Mouse (Mus musculus) embryonic facial prominence, embryonic 11.5 days (tissue): ENCODE results near the gene Capn10. TPM values are rescaled to one million over a fixed set of nuclear protein-coding genes. Genes with fewer than 3 reads are reported as not detected.

Experiments used
- ATAC-seq: fragments of 200-750 bp; cut with Nextera tagmentation; replicated peaks from 2 replicates; pipeline ENCODE4 v1.8.0; 2017; ENCODE audit warnings: low read depth; ENCODE audit not compliant: insufficient number of reproducible peaks, low FRiP score, low TSS enrichment
- DNase-seq: peaks from one replicate; pipeline ENCODE4 v3.0.0-alpha.2; 2015; ENCODE audit warnings: low spot score
- H3K27ac ChIP-seq: fragments of 300-500 bp; sonication (generic); replicated peaks from 2 replicates; pipeline ENCODE4 v1.5.1; 2014; ENCODE audit warnings: mild to moderate bottlenecking, low read depth, low read length, control low read depth
- H3K27me3 ChIP-seq: fragments of 300-500 bp; sonication (generic); 2 replicates; pipeline ENCODE4 v1.6.1; 2014; ENCODE audit warnings: mild to moderate bottlenecking, low read length, moderate library complexity, mixed read lengths; ENCODE audit not compliant: control insufficient read depth, insufficient read depth
- H3K36me3 ChIP-seq: fragments of 300-500 bp; sonication (generic); replicated peaks from 2 replicates; pipeline ENCODE4 v1.6.1; 2014; ENCODE audit warnings: low read depth, mild to moderate bottlenecking, low read length, moderate library complexity, mixed read lengths; ENCODE audit not compliant: control insufficient read depth, insufficient read depth
- H3K4me1 ChIP-seq: fragments of 300-500 bp; sonication (generic); 2 replicates; pipeline ENCODE4 v1.6.1; 2014; ENCODE audit warnings: low read length, mixed read lengths; ENCODE audit not compliant: control insufficient read depth, insufficient read depth
- H3K4me2 ChIP-seq: fragments of 300-500 bp; sonication (generic); 2 replicates; pipeline ENCODE4 v1.6.1; 2014; ENCODE audit warnings: low read depth, mild to moderate bottlenecking, control low read depth, low read length, moderate library complexity
- H3K4me3 ChIP-seq: fragments of 300-500 bp; sonication (generic); 2 replicates; pipeline ENCODE4 v1.5.1; 2014; ENCODE audit warnings: low read depth, low read length, control low read depth
- H3K9ac ChIP-seq: fragments of 300-500 bp; sonication (generic); replicated peaks from 2 replicates; pipeline ENCODE4 v1.6.1; 2014; ENCODE audit warnings: mild to moderate bottlenecking, control low read depth, low read length
- H3K9me3 ChIP-seq: fragments of 300-500 bp; sonication (generic); replicated peaks from 2 replicates; pipeline ENCODE4 v1.6.1; 2016; ENCODE audit warnings: mild to moderate bottlenecking, low read length, inconsistent platforms, mixed read lengths; ENCODE audit not compliant: control insufficient read depth
- WGBS: fragments of 180-500 bp; shearing (Covaris S2); extraction: QIAGEN DNeasy Blood & Tissue Kit; methylation state at CpG from one replicate; pipeline ENCODE4 v1.1.7; 2014; 5-methylcytosine and 5-hydroxymethylcytosine counted together
- polyA plus RNA-seq: library from polyadenylated mRNA; unstranded; fragments of >200 nt; fragmentation: Nextera tagmentation; extraction: Ambion mirVana; gene quantifications from 2 replicates; pipeline ENCODE4 v1.2.1, GENCODE M21; 2014

The Capn10 gene
- polyA plus RNA-seq, 1 experiment from 2014 or later, result 25.4 TPM

GRCm38 (mm10) chr1:92911721-92912138, 22.4 kb upstream of the Capn10 start:
- Histone ChIP-seq H3K36me3 (peaks cover 4% of the 10 kb centered on the region), H3K4me2 (peak overlapping the region; percentile 95), H3K27me3 (peaks cover 3% of the 10 kb centered on the region; the same call in 1 of the 2 replicates), H3K9ac (peak overlapping the region; percentile 89), H3K27ac (no peak overlapping the region), H3K9me3 (no peaks in the 10 kb centered on the region), H3K4me1 (peaks cover 8% of the 10 kb centered on the region), H3K4me3 (peak overlapping the region; percentile 80)
- ATAC-seq (no peak), DNase-seq (no peak)
- 52% methylated on average over 8 of the region's 8 CpGs for WGBS

GRCm38 (mm10) chr1:92912286-92912685, 21.9 kb upstream of the Capn10 start:
- Histone ChIP-seq H3K9me3 (no peaks in the 10 kb centered on the region), H3K27ac (no peak overlapping the region), H3K4me3 (no peak overlapping the region), H3K4me2 (peak overlapping the region; percentile 95), H3K4me1 (peaks cover 8% of the 10 kb centered on the region), H3K27me3 (peaks cover 3% of the 10 kb centered on the region; the same call in 1 of the 2 replicates), H3K9ac (no peak overlapping the region), H3K36me3 (peaks cover 4% of the 10 kb centered on the region)
- DNase-seq, result no peak
- WGBS, result 53% methylated on average over 1 of the region's 1 CpGs
- no peak for ATAC-seq

- no peak overlapping the region for H3K4me2 ChIP-seq
- peaks cover 3% of the 10 kb centered on the region; the same call in 1 of the 2 replicates for H3K27me3 ChIP-seq
- H3K4me1 ChIP-seq, result peaks cover 8% of the 10 kb centered on the region
- no peak overlapping the region for H3K4me3 ChIP-seq
- H3K36me3 ChIP-seq, result peaks cover 6% of the 10 kb centered on the region
- H3K9ac ChIP-seq, result no peak overlapping the region
- H3K27ac ChIP-seq, result no peak overlapping the region
- WGBS, result 64% methylated on average over 4 of the region's 4 CpGs
- no peaks in the 10 kb centered on the region for H3K9me3 ChIP-seq
- no peak for DNase-seq
- ATAC-seq, result no peak
Measured at GRCm38 (mm10) chr1:92914239-92914638, 19.9 kb upstream of the Capn10 start.

- no peak overlapping the region for H3K4me2 ChIP-seq
- H3K36me3 ChIP-seq, result peaks cover 9% of the 10 kb centered on the region
- H3K4me3 ChIP-seq, result no peak overlapping the region
- 95% methylated on average over 11 of the region's 11 CpGs for WGBS
- no peak for DNase-seq
- H3K4me1 ChIP-seq, result peaks cover 5% of the 10 kb centered on the region
- H3K27ac ChIP-seq, result no peak overlapping the region
- H3K9me3 ChIP-seq, result no peaks in the 10 kb centered on the region
- H3K27me3 ChIP-seq, result no peaks in the 10 kb centered on the region
- H3K9ac ChIP-seq, result no peak overlapping the region
- no peak for ATAC-seq
Measured at GRCm38 (mm10) chr1:92914993-92915392, 19.2 kb upstream of the Capn10 start.

GRCm38 (mm10) chr1:92916725-92917124, 17.5 kb upstream of the Capn10 start:
- 93% methylated on average over 9 of the region's 9 CpGs for WGBS
- ATAC-seq, result no peak
- no peak overlapping the region for H3K9ac ChIP-seq
- H3K36me3 ChIP-seq, result peaks cover 9% of the 10 kb centered on the region
- H3K27ac ChIP-seq, result no peak overlapping the region
- no peak overlapping the region for H3K4me3 ChIP-seq
- DNase-seq, result no peak
- H3K9me3 ChIP-seq, result no peaks in the 10 kb centered on the region
- H3K27me3 ChIP-seq, result no peaks in the 10 kb centered on the region
- H3K4me2 ChIP-seq, result no peak overlapping the region
- peaks cover 1% of the 10 kb centered on the region; the same call in 1 of the 2 replicates for H3K4me1 ChIP-seq

GRCm38 (mm10) chr1:92919151-92919550, 15.0 kb upstream of the Capn10 start:
- Histone ChIP-seq H3K27ac (no peak overlapping the region), H3K4me3 (no peak overlapping the region), H3K4me1 (no peaks in the 10 kb centered on the region), H3K9me3 (no peaks in the 10 kb centered on the region), H3K27me3 (no peaks in the 10 kb centered on the region), H3K9ac (no peak overlapping the region), H3K36me3 (peaks cover 9% of the 10 kb centered on the region), H3K4me2 (no peak overlapping the region)
- 96% methylated on average over 11 of the region's 11 CpGs for WGBS
- ATAC-seq (no peak), DNase-seq (no peak)

GRCm38 (mm10) chr1:92919775-92920174, 14.4 kb upstream of the Capn10 start:
- H3K4me2 ChIP-seq, result no peak overlapping the region
- WGBS, result 84% methylated on average over 12 of the region's 12 CpGs

GRCm38 (mm10) chr1:92920474-92921200, 13.5 kb upstream of the Capn10 start:
- DNase-seq (no peak), ATAC-seq (no peak)
- WGBS, result 78% methylated on average over 7 of the region's 7 CpGs
- no peaks in the 10 kb centered on the region for H3K9me3 ChIP-seq
- peaks cover 5% of the 10 kb centered on the region for H3K36me3 ChIP-seq
- no peak overlapping the region for H3K9ac ChIP-seq
- no peak overlapping the region for H3K4me2 ChIP-seq
- H3K27me3 ChIP-seq, result no peaks in the 10 kb centered on the region
- no peak overlapping the region for H3K27ac ChIP-seq
- no peaks in the 10 kb centered on the region for H3K4me1 ChIP-seq
- no peak overlapping the region for H3K4me3 ChIP-seq

More at GRCm38 (mm10) chr1:92919775-92920174, 14.4 kb upstream of the Capn10 start:
- Histone ChIP-seq H3K27ac (no peak overlapping the region), H3K9ac (no peak overlapping the region), H3K27me3 (no peaks in the 10 kb centered on the region), H3K4me1 (no peaks in the 10 kb centered on the region), H3K36me3 (peaks cover 9% of the 10 kb centered on the region), H3K9me3 (no peaks in the 10 kb centered on the region), H3K4me3 (no peak overlapping the region)
- no peak for DNase-seq
- no peak for ATAC-seq
